Comparison of ENCODE assay signal across 11 mouse cellular contexts in the genomic region with DNA sequence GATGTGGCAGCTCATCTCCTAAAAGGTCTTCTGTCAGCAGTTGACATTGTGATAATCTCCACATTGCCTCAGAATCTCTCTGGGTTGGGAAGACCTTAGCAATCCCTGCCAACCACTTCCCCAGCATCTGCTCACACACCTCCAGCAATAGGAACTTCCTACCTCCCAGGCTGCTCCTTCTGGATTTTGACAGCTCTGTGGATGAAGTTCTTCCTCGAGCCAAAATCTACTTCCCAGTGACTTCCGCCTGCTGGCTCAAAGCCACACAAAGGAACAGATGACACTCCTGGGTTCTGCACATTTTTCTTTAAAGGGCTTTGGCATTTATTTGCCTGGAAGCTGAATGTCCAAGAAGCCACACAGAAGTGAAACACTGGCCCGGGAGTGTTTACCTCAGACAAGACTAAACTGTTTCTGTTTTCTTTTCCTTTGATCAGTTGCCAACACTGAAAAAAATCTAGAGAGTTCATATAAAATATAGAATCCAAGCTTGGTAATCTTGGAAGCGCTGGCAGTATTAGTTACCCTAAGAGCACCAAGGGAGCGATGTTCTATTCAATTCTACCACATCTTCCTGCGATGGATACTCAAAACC. TPM values are rescaled to one million over a fixed set of nuclear protein-coding genes. Genes with fewer than 3 reads are reported as not detected.
DNase-seq lines count a peak whose midpoint lies in the region.
"Had no signal": no experiment of that assay in that cellular context is flagged by ENCODE, and none has a peak within 500 bp of the region (broad histone marks: within the 10 kb centered on the region; RNA-seq: fewer than 3 reads in every experiment).

No protein-coding gene starts in this region.

- DNase-seq in adrenal gland, postnatal 36 days, result peak; percentile 8 to 36
- DNase-seq in adrenal gland, adult 8-10 months, result no peak
- peak; percentile 26 for DNase-seq in layer of hippocampus, adult 11-12 months (ENCODE audit: low spot score)
- DNase-seq in layer of hippocampus, postnatal 25 days (ENCODE audit: extremely low spot score in 1 of 2, low spot score in 1 of 2), result no peak
- DNase-seq in kidney, adult 8-10 months, result peak; percentile 19 to 24
- peak; percentile 22 to 26 for DNase-seq in right cerebral cortex, adult 2 months (ENCODE audit: low spot score in 2 of 2)
- DNase-seq in thymus, postnatal 36 days, result no peak
- no peak for DNase-seq in gastrocnemius, postnatal 25 days
- DNase-seq: heart, adult 18-20 months; spleen, adult 18-20 months; thymus, postnatal 14 days had no signal

RNA-seq across cellular contexts. Expression of gene Gas7, which starts 40.8 kb away (rescaled TPM):
- total RNA-seq in adrenal gland, postnatal 36 days (2021), result 10 to 100 TPM; 37.2 to 76.3 TPM
- 100 to 1,000 TPM in 1 of 4 experiments, 10 to 100 TPM in 3; 48.7 to 104 (median 74.3) TPM for total RNA-seq in adrenal gland, adult 8-10 months (2022)
- total RNA-seq in layer of hippocampus, postnatal 25 days (2021), result 100 to 1,000 TPM; 429 to 466 TPM
- 10 to 100 TPM in 1 of 2 experiments, 1 to 10 TPM in 1; 9.2 to 12.2 TPM for total RNA-seq in gastrocnemius, postnatal 25 days (2021)

Comparison
In these comparisons a context has a peak if more than half of its experiments do, and no peak if none do; other contexts are left out.
1. DNase-seq: peak in adrenal gland, postnatal 36 days (2 of 2), layer of hippocampus, adult 11-12 months (single experiment), kidney, adult 8-10 months (2 of 2) and right cerebral cortex, adult 2 months (2 of 2); none in adrenal gland, adult 8-10 months (single experiment), layer of hippocampus, postnatal 25 days (0 of 2), thymus, postnatal 36 days (0 of 2) and gastrocnemius, postnatal 25 days (single experiment).
2. RNA of gene Gas7, which starts 40.8 kb away (total RNA-seq): 429 to 466 TPM in layer of hippocampus, postnatal 25 days; 48.7 to 104 TPM in adrenal gland, adult 8-10 months, 37.2 to 76.3 TPM in adrenal gland, postnatal 36 days and 9.2 to 12.2 TPM in gastrocnemius, postnatal 25 days; every median in the first group is over 4 times any median in the second.